Mouse (Mus musculus): Measurements from ENCODE around the gene Nudt3.

Nudt3 gene

GRCm38 (mm10) chr17:27573772-27574320 is 49.4 kb downstream of the Nudt3 start:
- CTCF ChIA-PET = no interaction called here

DNA sequence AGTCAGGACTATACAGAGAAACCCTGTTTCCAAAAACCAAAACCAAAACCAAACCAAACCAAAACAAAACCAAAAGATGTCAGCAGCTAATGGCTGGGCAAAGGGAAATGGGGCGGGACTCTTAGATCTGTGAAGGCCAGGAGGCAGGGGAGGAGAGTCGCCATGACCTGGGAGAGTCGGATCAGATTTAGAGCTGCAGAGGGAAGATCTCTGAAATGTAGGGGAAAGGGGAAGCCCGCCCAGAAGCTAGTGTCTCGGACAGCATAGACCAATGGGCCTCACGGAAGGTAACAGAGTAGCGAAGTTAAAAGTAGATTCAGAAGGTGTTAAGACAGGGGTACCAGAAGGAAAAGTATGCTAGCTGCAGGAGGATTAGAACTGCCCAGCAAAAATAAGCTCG is 52.0 kb downstream of the Nudt3 start:
- CTCF ChIA-PET = interaction anchor here (0.7 to 1.0 kb wide), 3 partner anchors 22 to 37 kb away, joined by 3 to 4 read pairs (median 4); no protein-coding TSS in a partner anchor

- CTCF ChIA-PET = interaction anchor here (0.6 kb wide), 1 partner anchor 16 kb away, joined by 4 read pairs; no protein-coding TSS in a partner anchor
Measured at GRCm38 (mm10) chr17:27568228-27568627, 55.1 kb downstream of the Nudt3 start.

DNA sequence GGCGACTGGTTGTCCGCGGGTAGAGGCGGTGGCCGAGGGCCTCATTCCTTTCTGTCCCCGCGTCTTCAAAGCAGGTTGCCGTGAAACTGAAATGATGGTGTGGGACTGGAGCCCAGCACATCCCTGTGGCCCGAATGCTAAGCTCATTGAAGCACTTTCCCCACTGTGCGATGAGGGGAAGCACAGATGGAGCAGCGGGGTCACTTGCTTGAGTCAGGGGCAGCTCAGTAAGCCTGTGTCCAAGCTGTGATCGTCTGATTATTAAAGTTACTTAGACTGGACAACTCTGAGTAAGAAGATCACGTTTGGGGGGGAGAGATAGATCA is 57.4 kb downstream of the Nudt3 start:
- CTCF ChIA-PET = interaction anchor here (0.6 to 1.5 kb wide), 3 partner anchors 56 to 1986 kb away, joined by 3 read pairs; partner anchors contain the start of gene Nudt3

DNA sequence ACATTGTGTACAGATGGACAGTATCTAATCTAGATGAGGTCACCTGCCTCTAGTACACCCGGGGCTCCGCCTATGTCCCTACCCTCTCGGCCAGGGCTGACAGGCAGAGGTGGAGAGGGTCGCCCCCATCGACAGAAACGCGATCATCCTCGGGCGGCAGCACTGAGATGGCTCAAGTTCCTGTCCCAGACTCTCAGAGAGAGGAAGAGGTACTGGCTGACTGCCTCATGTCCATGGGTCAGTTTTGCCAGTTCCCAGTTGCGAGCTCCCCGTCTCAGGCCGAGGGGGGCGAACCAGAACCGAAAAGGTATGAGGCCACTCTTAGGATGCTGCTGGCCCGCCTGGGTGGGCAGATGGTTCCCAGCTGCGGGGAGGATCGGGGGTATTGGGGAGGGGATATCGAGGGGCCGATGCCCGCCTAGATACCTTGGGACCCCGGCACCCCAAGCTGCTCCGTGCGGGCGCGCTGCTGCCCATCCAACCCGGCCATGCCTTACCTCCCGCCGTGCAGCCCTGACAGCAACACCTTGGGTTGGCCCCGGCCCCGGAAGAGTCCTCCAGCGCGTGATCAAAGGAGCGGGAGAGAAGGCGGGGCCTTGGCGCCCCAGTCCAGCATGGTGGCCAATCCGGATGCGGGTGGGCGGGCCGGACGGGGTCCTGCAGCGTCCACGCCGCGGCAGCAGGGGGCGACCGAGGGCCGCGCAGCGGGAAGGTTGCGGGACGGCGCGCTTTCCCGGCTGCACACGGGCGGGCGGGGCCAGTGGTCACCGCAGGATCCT is 57.9 kb downstream of the Nudt3 start, which contains the start of gene AI413582:
Gene AI413582 (minus strand): TSS at position 594 of the 779 bp plus-strand sequence.
- CTCF ChIA-PET = interaction anchor here (0.6 to 1.5 kb wide), 4 partner anchors 30 to 1986 kb away, joined by 3 read pairs; partner anchors contain the start of gene Nudt3

DNA sequence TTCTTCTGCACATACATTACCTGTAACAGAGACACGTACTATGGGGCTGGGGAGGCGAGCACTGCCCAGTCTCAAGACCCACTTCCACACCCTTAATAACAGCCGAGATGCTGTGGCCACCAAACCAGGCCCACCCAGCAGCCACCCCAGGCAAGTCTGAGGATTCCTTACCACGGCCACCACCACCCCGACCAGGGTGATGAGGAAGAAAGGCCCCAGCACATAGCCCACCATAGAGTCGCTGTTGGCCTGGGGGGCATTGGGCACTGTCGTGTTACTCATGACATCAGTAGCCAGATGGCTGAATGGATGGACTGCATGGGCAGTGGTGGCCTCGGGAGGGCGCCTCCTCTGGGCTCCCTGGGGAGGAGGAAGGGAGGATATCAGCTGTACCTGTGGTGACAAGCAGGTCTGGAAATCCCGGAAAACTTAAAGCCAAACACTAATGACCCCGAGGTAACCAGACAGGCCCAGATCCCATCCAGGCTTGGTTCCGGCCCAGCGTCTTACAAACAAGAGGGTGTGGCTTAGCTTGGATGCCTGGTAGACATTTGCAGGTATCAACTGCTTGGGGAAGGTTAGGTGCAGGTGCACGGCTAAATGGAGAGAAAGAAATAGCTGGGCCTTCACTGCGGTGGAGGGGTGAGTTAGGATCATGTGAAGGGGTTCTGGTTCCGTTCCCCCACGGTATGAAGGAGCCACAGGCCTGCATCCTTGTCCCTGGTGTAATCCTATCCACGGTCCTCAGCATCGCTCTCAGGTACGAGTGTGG is 58.7 kb downstream of the Nudt3 start:
- CTCF ChIA-PET = interaction anchor here (0.9 to 1.5 kb wide), 2 partner anchors 29 to 59 kb away, joined by 3 read pairs; partner anchors contain the start of gene Nudt3

- CTCF ChIA-PET = no interaction called here
Measured at GRCm38 (mm10) chr17:27563771-27564244, 59.5 kb downstream of the Nudt3 start.

GRCm38 (mm10) chr17:27561809-27562526 is 61.3 kb downstream of the Nudt3 start:
- CTCF ChIA-PET = no interaction called here

DNA sequence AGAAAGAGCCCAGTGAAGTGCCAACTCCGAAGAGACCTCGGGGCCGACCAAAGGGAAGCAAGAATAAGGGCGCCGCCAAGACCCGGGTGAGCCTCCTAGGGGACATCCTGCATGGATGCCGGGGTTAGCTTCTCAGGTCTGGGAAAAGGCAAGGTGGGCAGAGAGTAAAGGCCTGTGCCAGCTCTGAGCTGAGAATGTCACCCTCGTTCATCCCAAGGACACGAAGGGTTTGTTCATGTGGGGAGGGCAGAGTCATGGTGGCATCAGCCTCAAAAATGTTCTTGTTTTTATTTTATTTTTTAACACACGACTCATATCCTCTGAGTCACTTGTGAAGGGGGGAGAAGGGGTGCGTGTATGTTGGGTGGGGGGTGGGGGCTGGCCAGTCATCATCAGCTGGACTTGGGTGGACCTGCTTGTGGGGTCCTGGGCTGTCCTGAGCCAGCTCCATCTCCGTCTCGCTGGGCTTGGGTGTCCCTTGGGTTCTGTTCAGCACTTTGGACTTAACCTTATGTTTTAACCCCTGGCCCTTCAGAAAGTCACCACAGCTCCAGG is 62.3 kb downstream of the Nudt3 start:
- CTCF ChIA-PET = no interaction called here

DNA sequence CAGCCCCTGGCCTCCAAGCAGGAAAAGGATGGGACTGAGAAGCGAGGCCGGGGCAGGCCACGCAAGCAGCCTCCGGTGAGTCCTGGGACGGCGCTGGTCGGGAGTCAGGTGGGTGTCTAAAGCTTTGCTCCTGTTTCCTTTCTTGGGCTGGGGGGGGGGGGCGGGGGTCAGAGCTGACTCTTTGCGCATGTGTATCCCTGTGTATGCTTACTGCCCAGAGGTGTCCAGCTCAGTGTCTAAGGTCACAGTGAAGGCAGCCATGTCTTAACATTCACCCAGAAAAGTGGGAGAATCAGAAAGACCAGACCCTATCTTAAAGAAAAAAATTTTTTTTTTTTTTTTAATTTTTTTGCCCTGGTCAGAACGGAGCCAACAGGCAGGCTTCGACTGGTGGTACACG is 63.7 kb downstream of the Nudt3 start:
- CTCF ChIA-PET = interaction anchor here (0.6 kb wide), 1 partner anchor 455 kb away, joined by 3 read pairs; no protein-coding TSS in a partner anchor

DNA sequence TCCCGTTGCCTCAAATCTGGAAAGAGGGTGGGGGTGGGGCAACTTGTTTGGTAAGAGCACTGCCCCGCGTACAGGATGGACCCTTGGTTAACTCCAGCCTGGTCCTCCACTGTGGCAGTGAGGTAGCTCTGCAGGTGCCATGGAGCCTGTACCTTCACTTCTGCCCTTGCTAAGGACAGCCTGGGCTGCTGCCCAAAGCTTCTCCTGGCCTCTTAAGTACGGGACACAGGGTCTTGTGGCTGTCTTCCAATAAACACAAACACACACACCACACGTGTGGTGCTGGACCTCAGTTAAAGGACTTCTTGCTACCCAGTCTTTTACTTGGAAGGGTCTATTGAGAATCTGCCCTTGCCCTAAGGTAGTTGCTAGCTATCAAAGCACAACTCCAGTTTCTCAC is 64.5 kb downstream of the Nudt3 start:
- CTCF ChIA-PET = interaction anchor here (0.7 kb wide), 1 partner anchor 414 kb away, joined by 3 read pairs; no protein-coding TSS in a partner anchor

DNA sequence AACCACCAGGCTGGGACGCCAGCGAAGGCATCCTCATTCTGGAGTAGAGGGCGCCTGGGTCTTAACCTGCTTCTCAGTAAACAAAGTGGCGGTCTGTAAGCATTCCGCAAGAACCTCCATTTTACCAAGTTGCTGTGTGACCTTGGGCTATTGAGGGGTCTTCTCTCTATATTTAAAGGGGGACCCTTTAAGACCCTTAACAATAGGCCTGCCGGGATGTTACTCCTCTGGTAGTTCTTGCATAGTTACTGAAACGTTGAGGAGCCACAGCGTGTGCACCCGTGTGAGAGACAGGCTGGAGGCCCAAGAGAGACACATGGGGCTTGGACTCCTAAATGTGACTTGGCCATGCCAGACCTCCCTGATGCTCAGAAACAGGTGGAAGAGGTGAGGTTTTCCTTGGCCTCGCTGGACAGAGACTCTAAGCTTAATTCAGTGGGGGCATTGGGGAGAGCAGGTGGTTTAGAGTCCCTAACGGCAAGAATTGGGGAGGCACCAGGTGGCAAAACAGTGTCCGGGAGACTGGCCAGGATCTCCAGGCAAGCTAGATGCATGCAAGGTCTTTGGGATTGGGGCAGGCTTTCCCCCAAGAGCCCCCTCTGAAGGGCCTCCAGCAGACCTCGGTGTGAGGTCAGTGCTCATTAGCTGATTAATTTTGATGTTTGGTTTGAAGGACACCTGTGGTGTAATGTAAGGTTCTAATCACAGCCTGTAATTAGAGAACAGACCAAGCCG is 65.2 kb downstream of the Nudt3 start:
- CTCF ChIA-PET = no interaction called here

GRCm38 (mm10) chr17:27557181-27557926 is 65.9 kb downstream of the Nudt3 start:
- CTCF ChIA-PET = no interaction called here

- CTCF ChIA-PET = no interaction called here
Measured at GRCm38 (mm10) chr17:27556315-27557011, 66.8 kb downstream of the Nudt3 start, which contains the start of gene Hmga1. Hmga1 (plus strand) TSS chr17:27556497.

DNA sequence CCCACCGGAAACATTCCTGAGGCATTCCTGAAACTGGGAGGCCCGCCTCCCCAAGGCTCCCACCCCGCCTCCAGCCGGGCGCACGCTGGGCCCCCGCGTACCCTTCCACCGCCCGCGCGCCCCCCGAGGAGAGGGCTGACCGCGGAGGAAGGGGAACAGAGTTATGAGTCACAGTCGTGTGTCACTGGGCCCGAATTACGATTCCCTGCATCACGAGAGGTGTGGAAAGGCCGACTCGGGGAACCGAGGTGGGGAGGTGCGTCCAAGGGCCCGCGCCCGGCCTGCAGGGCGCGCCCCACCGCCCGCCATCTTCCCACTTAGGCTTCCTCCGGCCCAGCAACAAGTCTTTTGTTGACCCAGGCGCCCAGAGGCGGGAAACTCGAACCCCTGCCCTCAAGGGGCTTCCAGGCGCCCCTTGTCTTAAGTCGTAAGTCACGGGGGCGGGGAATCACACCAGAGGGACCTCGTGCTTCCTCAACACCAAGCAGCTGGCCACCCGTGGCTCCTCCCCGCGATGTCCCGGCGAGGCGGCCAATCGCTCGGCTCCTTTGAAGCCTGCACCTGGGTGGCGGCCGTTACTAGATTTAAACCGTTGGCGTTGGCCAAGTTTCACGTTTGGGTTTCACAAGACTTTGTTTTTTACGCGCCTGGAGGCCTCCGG is 67.7 kb downstream of the Nudt3 start:
- CTCF ChIA-PET = no interaction called here

DNA sequence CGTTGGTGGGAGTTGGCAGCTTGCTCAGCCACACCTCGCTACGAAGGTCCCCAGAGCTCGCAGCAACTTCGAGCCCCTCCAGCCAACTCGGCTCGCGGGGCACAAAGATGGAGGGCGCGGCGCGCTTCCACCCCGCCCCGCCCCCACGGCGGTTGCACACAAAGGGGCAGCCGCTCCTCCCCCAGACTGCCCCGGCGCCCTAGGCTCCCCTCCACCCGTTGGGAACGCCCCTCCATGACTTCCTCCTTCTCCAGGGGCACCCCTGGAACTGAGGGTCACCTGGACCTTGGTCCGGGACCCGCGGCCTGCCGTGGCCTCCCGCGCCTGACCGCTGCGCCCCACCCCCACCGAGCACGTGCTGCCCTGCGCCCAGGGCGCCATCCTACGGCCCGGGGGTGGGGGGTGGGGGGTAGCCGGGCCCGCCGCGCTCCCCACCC is 68.2 kb downstream of the Nudt3 start:
- CTCF ChIA-PET = interaction anchor here (0.6 kb wide), 1 partner anchor 332 kb away, joined by 9 read pairs; no protein-coding TSS in a partner anchor

DNA sequence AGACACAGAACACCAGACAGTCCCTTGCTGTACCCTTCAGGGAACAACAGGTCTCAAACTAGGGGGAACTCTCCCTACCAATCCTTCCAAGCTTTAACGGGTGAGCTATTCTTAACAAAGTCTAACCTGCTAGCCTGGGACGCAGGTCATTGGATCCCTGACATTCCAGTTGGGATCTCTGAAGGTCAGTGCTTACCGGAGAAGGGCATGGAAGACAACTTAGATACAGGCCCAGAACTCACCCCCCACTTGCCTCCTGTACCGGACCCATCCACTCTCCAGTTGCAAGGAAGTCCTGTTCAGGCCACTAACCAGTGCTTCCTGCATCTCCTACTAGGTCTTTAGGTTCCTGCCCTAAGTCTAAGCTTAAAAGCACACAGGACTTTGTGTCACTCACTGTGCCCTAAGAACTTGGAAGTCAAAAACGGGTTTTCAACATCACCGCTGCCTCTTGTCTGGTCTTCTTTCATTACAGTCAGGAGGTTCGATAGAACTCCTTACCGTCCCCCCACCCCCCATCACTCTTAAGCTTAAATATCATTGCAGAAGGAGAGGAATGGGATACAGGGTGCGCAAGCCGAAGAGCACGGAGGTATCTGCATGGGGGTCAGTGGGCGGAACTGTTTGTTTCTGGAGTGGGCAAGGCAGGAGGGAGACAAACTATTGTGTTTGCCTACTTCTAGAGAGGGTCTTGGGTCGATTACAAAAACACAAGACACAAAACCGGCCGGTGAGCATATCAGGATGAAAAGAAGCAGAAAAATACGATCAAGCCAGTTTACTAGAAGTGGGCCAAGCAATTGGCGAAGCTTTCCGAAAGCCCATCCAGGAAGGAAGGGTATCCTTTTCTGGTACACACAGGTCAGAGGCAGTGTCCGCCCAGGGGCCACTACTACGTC is 69.0 kb downstream of the Nudt3 start:
- CTCF ChIA-PET = interaction anchor here (0.6 to 0.7 kb wide), 2 partner anchors 112 to 332 kb away, joined by 9 to 22 read pairs; no protein-coding TSS in a partner anchor
